Mouse (Mus musculus) cerebellum, adult (tissue): Measurements from ENCODE around the gene Rxrg.

Experiments
- ATAC-seq: cut with Nextera tagmentation; 2 replicates; pipeline ENCODE4 v1.9.2; 2017; ENCODE audit warnings: mild to moderate bottlenecking, moderate library complexity, mixed read lengths; ENCODE audit not compliant: insufficient number of reproducible peaks, low FRiP score, low TSS enrichment

Rxrg gene

GRCm38 (mm10) chr1:167638901-167639300 is 40.7 kb downstream of the Rxrg start:
- no peak for ATAC-seq

- ATAC-seq, result peak; percentile 67; the same call in 1 of the 2 replicates
Observed at GRCm38 (mm10) chr1:167644866-167645537, 46.8 kb downstream of the Rxrg start.

GRCm38 (mm10) chr1:167648670-167649069 is 50.5 kb downstream of the Rxrg start:
- ATAC-seq, result no peak

GRCm38 (mm10) chr1:167649122-167649633 is 51.0 kb downstream of the Rxrg start:
- no peak for ATAC-seq

- ATAC-seq, result no peak
Observed at GRCm38 (mm10) chr1:167652336-167652735, 54.2 kb downstream of the Rxrg start.

GRCm38 (mm10) chr1:167659065-167659464 is 60.9 kb downstream of the Rxrg start:
- no peak for ATAC-seq

GRCm38 (mm10) chr1:167660521-167661101 is 62.4 kb downstream of the Rxrg start:
- 0 out of 2 replicates have a peak, but pooled peaks have one; percentile 32 for ATAC-seq

- ATAC-seq, result no peak
Observed at GRCm38 (mm10) chr1:167661123-167661522, 62.9 kb downstream of the Rxrg start.

GRCm38 (mm10) chr1:167663136-167663535 is 65.0 kb downstream of the Rxrg start:
- no peak for ATAC-seq

GRCm38 (mm10) chr1:167669796-167670195 is 71.6 kb downstream of the Rxrg start:
- peak; percentile 79 for ATAC-seq

GRCm38 (mm10) chr1:167672433-167672987 is 74.3 kb downstream of the Rxrg start:
- ATAC-seq, result no peak

GRCm38 (mm10) chr1:167679061-167679460 is 80.9 kb downstream of the Rxrg start:
- ATAC-seq, result no peak

- ATAC-seq, result no peak
Observed at GRCm38 (mm10) chr1:167688001-167688346, 89.8 kb downstream of the Rxrg start.

- peak; percentile 46; the same call in 1 of the 2 replicates for ATAC-seq
Observed at GRCm38 (mm10) chr1:167688347-167689231, 90.4 kb downstream of the Rxrg start.

GRCm38 (mm10) chr1:167689232-167689261 is 90.9 kb downstream of the Rxrg start, which contains the start of gene Lmx1a:
TSS of gene Lmx1a (plus strand) at chr1:167689237.
- no peak for ATAC-seq
